Mouse (Mus musculus): Measurements from ENCODE around the gene Lrrc26. TPM values are rescaled to one million over a fixed set of nuclear protein-coding genes. Genes with fewer than 3 reads are reported as not detected.
"Not testable (repeated sequence)": the region's sequence is repeated elsewhere in the genome, so short reads cannot be mapped to it uniquely, and the experiment has no call there.

The Lrrc26 gene
- not detected for polyA plus RNA-seq (2021)

DNA sequence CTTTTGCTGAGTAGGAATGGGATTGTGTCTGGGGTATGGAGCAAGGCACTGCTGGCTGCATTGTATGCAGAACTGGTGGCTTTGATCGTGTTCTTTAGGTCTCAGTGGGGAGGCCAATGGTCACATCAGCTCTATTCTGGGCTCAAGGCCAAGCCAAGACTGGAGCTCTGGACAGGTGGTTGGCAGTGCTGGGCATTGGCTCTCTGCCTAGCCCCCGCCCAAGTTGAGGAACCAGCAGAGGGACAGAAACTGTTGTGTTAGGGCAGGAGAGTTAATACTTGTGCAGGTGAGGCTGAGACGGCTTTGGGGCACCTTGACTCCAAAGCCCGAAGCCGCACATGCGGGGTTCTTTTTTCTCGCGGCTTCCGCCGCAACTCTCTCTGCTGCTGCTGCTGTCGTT is at the start of gene Lrrc26:
Lrrc26 (plus strand) TSS at position 265 of the 400 bp plus-strand sequence.
- H3K27me3 ChIP-seq, result peaks cover 1% of the 10 kb centered on the region
- TF ChIP-seq CTCF (IDR thresholded peaks at IDR 0.05), result no peak
- CTCF ChIA-PET, result interaction anchor here (1.5 to 3.3 kb wide), 3 partner anchors 11 to 61 kb away, joined by 4 to 12 read pairs (median 7); no protein-coding TSS in a partner anchor
- DNase-seq (ENCODE audit: low read depth, low spot score) (no peak), ATAC-seq (no peak)
- POLR2A ChIA-PET, result no interaction called here
- in situ Hi-C loops (cut with MboI; ENCODE audit: low pct_unique_long_range_greater_than_20kb), result no loop called here

DNA sequence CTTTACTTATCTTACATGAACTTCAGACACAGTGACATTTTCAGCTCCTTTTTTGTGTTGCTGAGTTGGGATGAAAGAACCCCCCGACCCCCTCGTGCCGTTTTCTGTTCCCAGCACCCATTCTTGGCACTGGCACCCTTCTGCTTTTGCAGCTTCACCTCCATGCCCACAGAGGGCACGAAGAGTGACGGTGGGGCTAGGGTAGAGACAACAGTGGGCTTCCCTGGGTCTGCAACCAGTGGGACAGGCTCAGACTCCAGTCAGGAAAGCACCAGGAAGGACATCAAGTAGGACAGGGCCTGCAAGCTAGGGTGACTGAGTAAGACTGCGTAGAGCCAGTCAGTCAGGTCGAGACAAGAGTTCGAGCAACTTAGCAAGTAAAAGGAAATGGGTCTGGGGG is 49.4 kb upstream of the Lrrc26 start:
- in situ Hi-C loops (cut with MboI; ENCODE audit: low pct_unique_long_range_greater_than_20kb), result no loop called here
- ChIA-PET POLR2A (interaction anchor here (0.7 kb wide), 1 partner anchor 14 kb away, joined by 3 read pairs; no protein-coding TSS in a partner anchor), CTCF (interaction anchor here (0.9 to 1.3 kb wide), 3 partner anchors 9 to 32 kb away, joined by 3 to 10 read pairs (median 4); partner anchors contain the start of genes Anapc2 and Ssna1)
- ATAC-seq, result no peak
- no peak for TF ChIP-seq CTCF (IDR thresholded peaks at IDR 0.05)
- DNase-seq (ENCODE audit: low read depth, low spot score), result no peak
- peaks cover 28% of the 10 kb centered on the region for H3K27me3 ChIP-seq

DNA sequence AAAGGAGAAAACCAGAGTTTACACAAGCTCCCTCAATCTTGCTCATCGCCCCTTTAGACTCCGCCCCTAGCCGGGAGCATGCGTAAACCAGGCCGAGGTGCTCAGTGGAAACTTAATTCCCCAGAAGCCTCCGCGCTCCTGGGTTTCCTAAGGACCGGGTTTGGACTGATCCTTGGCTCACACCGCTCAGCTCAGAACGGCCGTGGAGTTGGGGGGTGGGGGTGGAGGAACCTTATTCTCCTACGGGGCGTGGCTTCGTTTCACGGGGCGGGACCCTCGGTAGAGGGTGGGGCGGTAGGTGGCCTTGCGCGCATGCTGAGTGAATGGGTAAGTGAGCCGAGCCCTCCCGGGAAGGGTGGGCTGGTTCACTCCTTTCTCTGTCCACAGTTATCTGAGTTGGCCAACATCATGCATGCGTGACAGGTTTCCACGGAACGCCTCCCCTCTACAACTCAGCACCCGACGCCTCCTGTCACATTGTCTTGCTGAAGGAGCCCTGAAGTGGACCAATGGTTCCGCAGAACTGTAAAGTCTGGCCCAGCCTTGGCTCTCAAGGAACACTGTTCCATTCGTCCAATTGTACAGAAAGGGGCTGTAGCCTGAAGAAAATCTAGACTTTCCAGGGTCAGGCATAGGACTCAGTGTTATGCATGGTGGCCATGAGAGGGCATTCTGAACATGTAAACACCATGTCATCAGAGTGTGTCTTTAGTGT is 48.8 kb upstream of the Lrrc26 start:
- DNase-seq (ENCODE audit: low read depth, low spot score) (no peak), ATAC-seq (no peak)
- peaks cover 22% of the 10 kb centered on the region for H3K27me3 ChIP-seq
- POLR2A ChIA-PET, result interaction anchor here (0.7 kb wide), 1 partner anchor 15 kb away, joined by 3 read pairs; no protein-coding TSS in a partner anchor
- CTCF ChIA-PET, result interaction anchor here (0.9 to 1.3 kb wide), 3 partner anchors 8 to 31 kb away, joined by 3 to 10 read pairs (median 4); partner anchors contain the start of genes Anapc2 and Ssna1
- TF ChIP-seq CTCF (IDR thresholded peaks at IDR 0.05), result no peak
- in situ Hi-C loops (cut with MboI; ENCODE audit: low pct_unique_long_range_greater_than_20kb), result no loop called here

DNA sequence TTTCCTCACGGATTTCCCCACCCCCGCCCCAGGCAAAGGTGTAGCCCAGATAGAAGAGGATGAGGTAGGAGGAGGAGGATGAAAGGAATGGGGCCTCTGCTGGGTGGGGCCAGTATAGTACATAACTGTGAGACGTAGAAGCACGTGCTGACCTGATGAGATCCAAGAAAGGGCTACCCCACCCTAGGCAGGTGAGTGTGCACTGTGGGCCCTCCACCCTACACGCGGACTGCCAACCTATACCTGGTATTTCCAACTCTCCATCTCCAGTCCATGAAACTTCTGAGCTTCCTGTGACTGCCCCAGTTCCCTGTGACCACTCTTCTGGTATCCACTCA is 48.3 kb upstream of the Lrrc26 start:
- in situ Hi-C loops (cut with MboI; ENCODE audit: low pct_unique_long_range_greater_than_20kb), result no loop called here
- DNase-seq (ENCODE audit: low read depth, low spot score) (no peak), ATAC-seq (no peak)
- H3K27me3 ChIP-seq, result peaks cover 18% of the 10 kb centered on the region
- TF ChIP-seq CTCF (IDR thresholded peaks at IDR 0.05), result no peak
- ChIA-PET POLR2A (no interaction called here), CTCF (no interaction called here)

DNA sequence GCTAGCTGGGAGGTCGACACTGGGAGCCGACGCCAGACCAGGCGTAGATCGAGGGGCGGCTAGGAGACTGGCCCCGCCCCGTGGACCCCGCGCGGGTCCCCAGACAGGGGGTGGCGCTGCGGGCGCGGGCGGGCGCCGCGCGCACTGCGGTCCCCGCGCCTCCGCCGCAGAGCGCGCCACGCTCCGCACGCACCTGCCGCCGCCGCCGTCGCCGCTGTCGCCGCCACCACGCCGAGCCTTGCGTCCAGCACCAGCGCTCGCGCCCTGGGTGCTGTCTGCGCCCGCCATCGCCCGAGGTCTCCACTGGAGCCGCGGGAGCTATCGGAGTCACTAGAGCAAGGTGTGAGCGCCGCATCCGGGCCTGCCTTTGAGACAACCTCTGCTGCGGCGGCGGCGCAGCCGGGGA is 47.6 kb upstream of the Lrrc26 start, which contains the start of the genes Rnf208 and Cysrt1:
Rnf208 (plus strand) TSS at position 155 of the 406 bp plus-strand sequence.
Cysrt1 (minus strand) TSS at position 352 of the 406 bp plus-strand sequence.
- DNase-seq (ENCODE audit: low read depth, low spot score), result no peak
- no peak for ATAC-seq
- no peak for TF ChIP-seq CTCF (IDR thresholded peaks at IDR 0.05)
- CTCF ChIA-PET, result no interaction called here
- in situ Hi-C loops (cut with MboI; ENCODE audit: low pct_unique_long_range_greater_than_20kb), result no loop called here
- POLR2A ChIA-PET, result no interaction called here
- H3K27me3 ChIP-seq, result peaks cover 18% of the 10 kb centered on the region

DNA sequence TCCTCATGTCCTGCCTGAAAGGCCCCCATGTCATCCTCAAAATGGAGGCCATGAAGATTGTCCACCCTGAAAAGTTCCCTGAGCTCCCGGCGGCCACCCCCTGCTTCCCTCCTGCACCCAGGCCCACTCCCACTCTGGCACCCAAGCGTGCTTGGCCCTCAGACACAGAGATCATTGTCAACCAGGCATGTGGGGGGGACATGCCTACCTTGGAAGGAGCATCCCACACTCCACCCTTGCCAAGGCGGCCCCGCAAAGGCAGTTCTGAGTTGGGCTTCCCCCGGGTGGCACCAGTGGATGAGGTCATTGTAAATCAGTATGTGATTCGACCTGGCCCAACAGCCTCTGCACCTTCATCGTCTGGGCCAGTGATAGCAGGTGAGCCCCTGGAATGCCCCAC is 46.4 kb upstream of the Lrrc26 start:
- in situ Hi-C loops (cut with MboI; ENCODE audit: low pct_unique_long_range_greater_than_20kb), result no loop called here
- CTCF ChIA-PET, result interaction anchor here (5.8 kb wide), 1 partner anchor 14 kb away, joined by 29 read pairs; no protein-coding TSS in a partner anchor
- POLR2A ChIA-PET, result no interaction called here
- ATAC-seq (no peak), DNase-seq (ENCODE audit: low read depth, low spot score) (no peak)
- peaks cover 11% of the 10 kb centered on the region for H3K27me3 ChIP-seq
- TF ChIP-seq CTCF (IDR thresholded peaks at IDR 0.05), result no peak

DNA sequence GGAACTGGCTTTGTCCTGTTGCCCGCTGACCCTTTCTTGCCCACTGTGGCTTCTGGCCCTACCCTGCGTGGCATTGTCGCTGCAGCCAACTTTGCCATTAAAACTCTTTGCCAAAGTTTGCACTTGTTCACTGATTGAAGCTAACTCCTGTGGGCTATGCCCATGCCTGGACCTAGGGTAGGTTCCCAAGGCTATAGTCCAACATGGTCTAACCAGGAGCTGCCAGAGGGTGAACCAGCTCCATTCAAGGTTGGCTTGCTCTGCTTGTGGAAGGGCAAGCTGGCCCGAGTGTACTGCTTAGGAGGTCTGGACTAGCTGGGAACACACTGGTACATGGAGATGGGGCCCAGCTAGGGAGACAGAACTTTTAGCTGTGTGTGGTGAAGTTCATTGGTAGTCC is 45.6 kb upstream of the Lrrc26 start:
- ChIA-PET CTCF (interaction anchor here (1.0 to 5.8 kb wide), 2 partner anchors 15 to 23 kb away, joined by 3 to 29 read pairs; no protein-coding TSS in a partner anchor), POLR2A (no interaction called here)
- H3K27me3 ChIP-seq, result peaks cover 11% of the 10 kb centered on the region
- in situ Hi-C loops (cut with MboI; ENCODE audit: low pct_unique_long_range_greater_than_20kb), result no loop called here
- TF ChIP-seq CTCF (IDR thresholded peaks at IDR 0.05), result no peak
- ATAC-seq (no peak), DNase-seq (ENCODE audit: low read depth, low spot score) (no peak)

DNA sequence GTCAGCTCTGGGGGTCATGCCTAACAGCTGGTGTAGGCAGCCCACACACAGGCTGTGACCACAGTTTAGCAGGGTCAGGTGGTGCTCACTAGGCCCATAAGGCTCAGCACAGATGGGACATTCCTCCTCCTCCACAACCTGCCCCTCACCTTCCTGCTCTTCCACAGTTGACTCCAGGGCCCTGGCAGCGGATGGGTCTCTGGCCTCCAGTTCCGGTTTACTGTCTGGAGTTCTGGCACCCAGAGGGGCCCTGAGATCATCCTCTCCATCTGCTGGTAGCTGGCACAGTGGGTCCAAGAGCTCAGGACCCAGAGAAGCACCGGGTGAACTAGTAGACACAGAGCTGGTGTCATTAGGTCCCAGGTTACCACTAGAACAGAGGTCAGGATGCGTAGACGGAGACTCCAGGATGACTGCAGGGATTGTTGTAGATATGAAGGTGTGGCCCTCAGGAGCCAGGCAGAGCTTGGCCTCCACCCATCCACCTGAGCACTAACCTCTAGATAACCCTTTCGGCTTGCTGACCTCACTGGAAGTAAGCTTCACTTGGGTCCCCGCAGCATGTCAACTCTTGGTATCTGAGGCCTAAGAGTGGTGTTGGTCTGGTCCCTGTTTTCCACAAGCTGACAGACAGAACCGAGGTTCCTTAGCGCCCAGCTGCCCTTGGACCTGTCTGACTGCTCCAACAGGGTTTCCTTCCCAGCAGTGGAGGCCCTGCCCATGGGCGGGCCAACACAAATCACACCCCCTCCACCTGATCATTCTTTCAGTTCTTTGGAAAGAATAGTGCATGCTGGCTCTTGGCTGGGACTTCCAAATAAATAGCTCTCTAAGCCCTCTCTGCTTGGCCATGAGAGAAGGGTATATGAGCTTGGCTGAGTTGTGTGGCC is 43.3 kb upstream of the Lrrc26 start, which contains the start of gene AL732309.1:
AL732309.1 (minus strand) TSS at position 681 of the 890 bp plus-strand sequence.
- DNase-seq (ENCODE audit: low read depth, low spot score), result no peak
- POLR2A ChIA-PET, result interaction anchor here (0.6 kb wide), 1 partner anchor 14 kb away, joined by 3 read pairs; no protein-coding TSS in a partner anchor
- TF ChIP-seq CTCF (IDR thresholded peaks at IDR 0.05), result no peak
- CTCF ChIA-PET, result interaction anchor here (1.1 to 5.8 kb wide), 3 partner anchors 12 to 33 kb away, joined by 4 to 29 read pairs (median 4); no protein-coding TSS in a partner anchor
- in situ Hi-C loops (cut with MboI; ENCODE audit: low pct_unique_long_range_greater_than_20kb), result no loop called here
- H3K27me3 ChIP-seq, result peaks cover 7% of the 10 kb centered on the region
- no peak for ATAC-seq

DNA sequence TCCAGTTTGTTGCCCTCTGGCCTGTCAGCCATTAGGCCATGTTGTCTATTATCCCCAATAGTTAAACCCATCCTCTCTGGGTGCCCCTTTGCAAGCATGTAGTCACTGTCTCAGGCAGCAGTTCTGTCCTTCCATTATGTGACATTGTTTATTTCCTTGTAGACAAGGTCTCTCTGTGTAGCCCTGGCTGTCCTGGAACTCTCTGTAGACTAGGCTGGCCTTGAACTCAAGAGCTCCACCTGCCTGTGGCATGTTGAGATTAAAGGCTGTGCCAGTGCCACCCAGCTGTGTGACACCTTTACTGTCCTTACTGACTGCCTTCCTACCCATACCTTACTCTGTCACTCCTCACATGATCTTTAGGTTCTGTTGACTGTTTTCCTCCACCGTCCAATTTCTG is 37.4 kb upstream of the Lrrc26 start:
- H3K27me3 ChIP-seq, result no peaks in the 10 kb centered on the region
- no peak for DNase-seq (ENCODE audit: low read depth, low spot score)
- in situ Hi-C loops (cut with MboI; ENCODE audit: low pct_unique_long_range_greater_than_20kb), result no loop called here
- TF ChIP-seq CTCF (IDR thresholded peaks at IDR 0.05), result no peak
- ATAC-seq, result no peak
- ChIA-PET CTCF (interaction anchor here (7.1 kb wide), 1 partner anchor 24 kb away, joined by 34 read pairs; no protein-coding TSS in a partner anchor), POLR2A (interaction anchor here (1.6 kb wide), 1 partner anchor 16 kb away, joined by 3 read pairs; the partner anchor contains the start of gene Rnf224)

DNA sequence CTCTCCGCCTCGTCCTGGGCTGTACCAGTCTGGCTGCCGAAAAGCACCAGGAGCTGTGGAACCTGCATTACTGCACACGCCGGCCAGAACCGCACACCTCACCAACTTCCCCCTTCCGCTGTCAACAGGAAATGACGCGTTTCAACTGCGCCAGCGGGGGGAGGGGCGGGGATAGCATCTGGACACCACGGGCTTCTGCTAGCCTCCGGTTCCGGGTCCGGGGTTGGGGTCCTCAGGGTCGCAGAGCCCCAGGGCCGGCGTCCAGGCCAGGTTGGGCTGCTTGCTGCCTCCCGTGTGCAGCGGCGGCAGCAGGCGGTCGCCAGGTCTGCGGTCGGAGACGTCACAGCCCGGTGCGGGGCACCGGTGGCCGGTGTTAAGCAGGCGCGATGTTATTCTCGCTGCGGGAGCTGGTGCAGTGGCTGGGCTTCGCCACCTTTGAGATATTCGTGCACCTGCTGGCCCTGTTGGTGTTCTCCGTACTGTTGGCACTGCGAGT is 34.4 kb upstream of the Lrrc26 start, which contains the start of gene Tmem203:
Tmem203 (plus strand) TSS at position 156 of the 496 bp plus-strand sequence.
- ChIA-PET POLR2A (interaction anchor here (1.9 to 4.5 kb wide), 3 partner anchors 10 to 15 kb away, joined by 8 to 20 read pairs (median 8); partner anchors contain the start of genes Anapc2 and Ssna1), CTCF (interaction anchor here (1.0 to 7.1 kb wide), 4 partner anchors 12 to 27 kb away, joined by 3 to 34 read pairs (median 4); partner anchors contain the start of genes Anapc2 and Ssna1)
- in situ Hi-C loops (cut with MboI; ENCODE audit: low pct_unique_long_range_greater_than_20kb), result no loop called here
- peak; percentile 72 for ATAC-seq
- TF ChIP-seq CTCF (IDR thresholded peaks at IDR 0.05), result no peak
- no peak for DNase-seq (ENCODE audit: low read depth, low spot score)
- no peaks in the 10 kb centered on the region for H3K27me3 ChIP-seq

DNA sequence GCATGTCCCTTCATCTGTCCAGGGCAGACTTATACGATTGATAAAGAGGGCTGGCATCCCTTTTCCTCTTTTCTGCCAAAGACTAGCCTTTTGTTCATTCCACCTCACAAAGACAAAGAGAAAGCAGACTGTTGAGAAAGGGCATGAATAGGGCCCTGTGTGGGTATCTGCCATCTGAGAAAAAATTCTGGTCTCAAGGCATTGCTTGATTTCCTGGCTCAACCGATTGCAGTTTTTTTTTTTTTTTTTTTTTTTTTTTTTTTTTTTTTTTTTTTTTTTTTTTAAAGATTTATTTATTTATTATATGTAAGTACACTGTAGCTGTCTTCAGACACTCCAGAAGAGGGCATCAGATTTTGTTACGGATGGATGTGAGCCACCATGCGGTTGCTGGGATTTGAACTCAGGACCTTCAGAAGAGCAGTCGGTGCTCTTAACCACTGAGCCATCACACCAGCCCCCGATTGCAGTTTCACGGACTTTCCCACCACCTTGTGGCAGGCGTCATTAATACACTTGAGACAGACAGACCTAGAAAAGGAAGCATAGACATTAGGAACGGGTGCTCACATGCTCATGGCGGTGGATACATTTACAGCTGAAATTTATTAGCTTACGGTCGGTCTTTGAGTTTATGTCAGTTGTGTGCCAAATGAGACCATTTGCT is 33.1 kb upstream of the Lrrc26 start:
- CTCF ChIA-PET, result interaction anchor here (1.0 to 7.1 kb wide), 4 partner anchors 11 to 28 kb away, joined by 3 to 34 read pairs (median 4); partner anchors contain the start of genes Anapc2 and Ssna1
- DNase-seq (ENCODE audit: low read depth, low spot score), result not testable (repeated sequence)

DNA sequence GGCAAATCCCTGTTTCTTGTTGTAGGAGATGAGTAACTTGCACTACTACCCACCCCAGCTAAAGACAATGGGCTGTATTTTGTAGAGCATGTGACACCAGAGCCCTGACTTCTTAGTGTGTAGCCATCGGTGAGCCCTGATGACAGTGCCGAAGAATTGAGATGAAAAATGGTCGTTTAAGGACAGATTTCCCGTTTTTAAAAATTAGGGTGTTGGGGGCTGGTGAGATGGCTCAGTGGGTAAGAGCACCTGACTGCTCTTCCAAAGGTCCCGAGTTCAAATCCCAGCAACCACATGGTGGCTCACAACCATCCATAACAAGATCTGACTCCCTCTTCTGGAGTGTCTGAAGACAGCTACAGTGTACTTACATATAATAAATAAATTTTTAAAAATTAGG is 32.5 kb upstream of the Lrrc26 start:
- DNase-seq (ENCODE audit: low read depth, low spot score); ATAC-seq; in situ Hi-C loops (cut with MboI; ENCODE audit: low pct_unique_long_range_greater_than_20kb); H3K27me3 ChIP-seq: not testable (repeated sequence)
- CTCF ChIA-PET, result interaction anchor here (7.1 kb wide), 1 partner anchor 29 kb away, joined by 34 read pairs; no protein-coding TSS in a partner anchor
- POLR2A ChIA-PET, result interaction anchor here (1.2 to 4.5 kb wide), 3 partner anchors 10 to 31 kb away, joined by 3 to 20 read pairs (median 8); partner anchors contain the start of genes Anapc2 and Ssna1

More for the DNA sequence above, 33.1 kb upstream of the Lrrc26 start:
- ATAC-seq; in situ Hi-C loops (cut with MboI; ENCODE audit: low pct_unique_long_range_greater_than_20kb); H3K27me3 ChIP-seq: not testable (repeated sequence)
- POLR2A ChIA-PET, result interaction anchor here (1.2 to 4.5 kb wide), 5 partner anchors 8 to 156 kb away, joined by 3 to 20 read pairs (median 8); partner anchors contain the start of genes Anapc2 and Ssna1

All from Patski (cell line).